Mouse (Mus musculus): ENCODE results near the gene Armh3. TPM values are rescaled to one million over a fixed set of nuclear protein-coding genes. Genes with fewer than 3 reads are reported as not detected.

Gene Armh3
- polyA plus RNA-seq, 1 experiment from 2014 or later, result 15.0 TPM

GRCm38 (mm10) chr19:45988238-45988637 lies 10.1 kb downstream of the Armh3 start:
- Histone ChIP-seq H3K27ac (ENCODE audit: low read depth) (no peak overlapping the region), H3K4me3 (ENCODE audit: low read depth, low read length) (no peak overlapping the region), H3K9ac (ENCODE audit: low read length) (no peak overlapping the region), H3K9me3 (ENCODE audit: control insufficient read depth, low read length) (no peaks in the 10 kb centered on the region), H3K36me3 (ENCODE audit: control insufficient read depth, insufficient read depth, low read length) (peaks cover 8% of the 10 kb centered on the region), H3K27me3 (replicated peaks; ENCODE audit: control insufficient read depth, insufficient read depth, low read length) (no peaks in the 10 kb centered on the region), H3K4me2 (ENCODE audit: low read length) (no peak overlapping the region), H3K4me1 (replicated peaks; ENCODE audit: control insufficient read depth, insufficient read depth, low read length) (no peaks in the 10 kb centered on the region)
- ATAC-seq (replicated peaks; ENCODE audit: low FRiP score, low TSS enrichment, low read depth), result no peak
- no peak for DNase-seq (ENCODE audit: low spot score)
- WGBS, result 96% methylated on average over 3 of the region's 3 CpGs

DNA sequence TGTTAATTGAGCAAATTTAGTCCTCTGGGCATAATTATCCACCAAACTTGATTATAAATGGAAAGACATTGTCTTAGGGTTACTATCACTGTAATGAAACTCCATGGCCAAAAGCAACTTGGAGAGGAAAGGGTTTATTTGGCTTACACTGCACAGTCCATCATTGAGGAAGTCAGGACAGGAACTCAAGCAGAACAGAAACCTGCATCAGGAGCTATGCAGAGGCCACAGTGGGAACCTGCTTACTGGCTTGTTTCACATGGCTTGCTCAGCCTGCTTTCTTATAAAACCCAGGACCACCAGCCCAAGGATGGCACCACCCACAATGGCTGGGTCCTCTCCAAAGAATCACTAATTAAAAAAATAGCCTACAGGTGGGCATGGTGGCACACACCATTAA lies 13.9 kb downstream of the Armh3 start:
- no peak overlapping the region for H3K4me2 ChIP-seq (ENCODE audit: low read length)
- DNase-seq (ENCODE audit: low spot score) (no peak), ATAC-seq (replicated peaks; ENCODE audit: low FRiP score, low TSS enrichment, low read depth) (no peak)
- no peaks in the 10 kb centered on the region for H3K4me1 ChIP-seq (replicated peaks; ENCODE audit: control insufficient read depth, insufficient read depth, low read length)
- peaks cover 12% of the 10 kb centered on the region for H3K36me3 ChIP-seq (ENCODE audit: control insufficient read depth, insufficient read depth, low read length)
- no peaks in the 10 kb centered on the region for H3K27me3 ChIP-seq (replicated peaks; ENCODE audit: control insufficient read depth, insufficient read depth, low read length)
- H3K27ac ChIP-seq (ENCODE audit: low read depth), result no peak overlapping the region
- H3K4me3 ChIP-seq (ENCODE audit: low read depth, low read length), result no peak overlapping the region
- H3K9ac ChIP-seq (ENCODE audit: low read length), result no peak overlapping the region
- no peaks in the 10 kb centered on the region for H3K9me3 ChIP-seq (ENCODE audit: control insufficient read depth, low read length)

- ATAC-seq (replicated peaks; ENCODE audit: low FRiP score, low TSS enrichment, low read depth) (no peak), DNase-seq (ENCODE audit: low spot score) (no peak)
- no peaks in the 10 kb centered on the region for H3K4me1 ChIP-seq (replicated peaks; ENCODE audit: control insufficient read depth, insufficient read depth, low read length)
- WGBS, result 35% methylated on average over 5 of the region's 5 CpGs
- H3K27me3 ChIP-seq (replicated peaks; ENCODE audit: control insufficient read depth, insufficient read depth, low read length), result no peaks in the 10 kb centered on the region
- no peak overlapping the region for H3K4me2 ChIP-seq (ENCODE audit: low read length)
- no peak overlapping the region for H3K27ac ChIP-seq (ENCODE audit: low read depth)
- no peaks in the 10 kb centered on the region for H3K9me3 ChIP-seq (ENCODE audit: control insufficient read depth, low read length)
- H3K36me3 ChIP-seq (ENCODE audit: control insufficient read depth, insufficient read depth, low read length), result peaks cover 37% of the 10 kb centered on the region
- no peak overlapping the region for H3K9ac ChIP-seq (ENCODE audit: low read length)
- H3K4me3 ChIP-seq (ENCODE audit: low read depth, low read length), result no peak overlapping the region
Measured at GRCm38 (mm10) chr19:45960770-45961169, 37.5 kb downstream of the Armh3 start.

DNA sequence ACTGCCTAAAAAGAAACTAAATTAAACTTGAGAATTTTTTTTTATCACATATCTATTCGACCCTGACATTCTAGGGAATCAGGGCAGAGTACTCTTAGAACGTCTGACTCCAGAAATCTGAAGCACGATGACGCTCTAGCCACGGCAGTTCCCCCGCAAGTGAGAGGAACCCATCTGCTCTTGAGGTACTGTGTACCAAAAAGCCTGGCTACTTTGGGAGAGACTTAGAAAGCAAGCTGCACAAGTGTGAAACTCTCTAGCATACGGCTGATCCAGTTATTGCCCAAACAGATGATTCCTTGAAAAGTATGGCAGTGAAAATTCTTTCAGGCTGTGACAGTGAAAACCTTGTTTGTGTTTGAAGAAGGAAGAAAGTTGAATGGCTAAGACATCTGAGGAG lies 41.6 kb downstream of the Armh3 start:
- DNase-seq (ENCODE audit: low spot score), result no peak
- 89% methylated on average over 7 of the region's 7 CpGs for WGBS

GRCm38 (mm10) chr19:45953286-45953685 lies 45.0 kb downstream of the Armh3 start:
- 10% methylated on average over 3 of the region's 3 CpGs for WGBS

More for the DNA sequence above, 41.6 kb downstream of the Armh3 start:
- H3K4me3 ChIP-seq (ENCODE audit: low read depth, low read length), result no peak overlapping the region
- no peaks in the 10 kb centered on the region for H3K9me3 ChIP-seq (ENCODE audit: control insufficient read depth, low read length)
- H3K36me3 ChIP-seq (ENCODE audit: control insufficient read depth, insufficient read depth, low read length), result peaks cover 32% of the 10 kb centered on the region
- H3K4me2 ChIP-seq (ENCODE audit: low read length), result no peak overlapping the region
- no peaks in the 10 kb centered on the region for H3K27me3 ChIP-seq (replicated peaks; ENCODE audit: control insufficient read depth, insufficient read depth, low read length)
- no peak overlapping the region for H3K9ac ChIP-seq (ENCODE audit: low read length)
- H3K27ac ChIP-seq (ENCODE audit: low read depth), result no peak overlapping the region
- ATAC-seq (replicated peaks; ENCODE audit: low FRiP score, low TSS enrichment, low read depth), result no peak
- no peaks in the 10 kb centered on the region for H3K4me1 ChIP-seq (replicated peaks; ENCODE audit: control insufficient read depth, insufficient read depth, low read length)

DNA sequence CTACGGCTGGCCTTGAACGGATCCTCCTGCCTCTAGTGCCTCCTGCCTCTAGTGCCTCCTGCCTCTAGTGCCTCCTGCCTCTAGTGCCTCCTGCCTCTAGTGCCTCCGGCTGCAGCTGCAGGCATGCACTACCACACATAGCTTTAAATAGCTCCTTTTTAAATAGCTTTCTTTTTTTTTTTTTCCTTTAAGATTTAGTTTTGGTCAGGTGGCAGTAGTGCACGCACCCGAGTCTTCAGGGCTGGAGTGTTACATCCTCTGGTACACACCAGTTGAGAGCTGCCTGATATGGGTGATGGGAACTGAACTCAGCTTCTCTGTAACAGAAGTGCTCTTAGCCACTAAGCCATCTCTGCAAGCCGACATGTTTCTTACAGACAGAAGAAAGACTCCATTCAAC lies 49.1 kb downstream of the Armh3 start:
- H3K9ac ChIP-seq (ENCODE audit: low read length), result no peak overlapping the region
- H3K9me3 ChIP-seq (ENCODE audit: control insufficient read depth, low read length), result no peaks in the 10 kb centered on the region
- no peaks in the 10 kb centered on the region for H3K27me3 ChIP-seq (replicated peaks; ENCODE audit: control insufficient read depth, insufficient read depth, low read length)
- WGBS, result 83% methylated on average over 6 of the region's 6 CpGs
- DNase-seq (ENCODE audit: low spot score) (no peak), ATAC-seq (replicated peaks; ENCODE audit: low FRiP score, low TSS enrichment, low read depth) (no peak)
- H3K4me2 ChIP-seq (ENCODE audit: low read length), result no peak overlapping the region
- no peaks in the 10 kb centered on the region for H3K4me1 ChIP-seq (replicated peaks; ENCODE audit: control insufficient read depth, insufficient read depth, low read length)
- no peak overlapping the region for H3K4me3 ChIP-seq (ENCODE audit: low read depth, low read length)
- peaks cover 49% of the 10 kb centered on the region for H3K36me3 ChIP-seq (ENCODE audit: control insufficient read depth, insufficient read depth, low read length)
- H3K27ac ChIP-seq (ENCODE audit: low read depth), result no peak overlapping the region

More at GRCm38 (mm10) chr19:45953286-45953685, 45.0 kb downstream of the Armh3 start:
- ATAC-seq (replicated peaks; ENCODE audit: low FRiP score, low TSS enrichment, low read depth) (no peak), DNase-seq (ENCODE audit: low spot score) (no peak)
- Histone ChIP-seq H3K4me2 (ENCODE audit: low read length) (no peak overlapping the region), H3K4me1 (replicated peaks; ENCODE audit: control insufficient read depth, insufficient read depth, low read length) (no peaks in the 10 kb centered on the region), H3K36me3 (ENCODE audit: control insufficient read depth, insufficient read depth, low read length) (peaks cover 36% of the 10 kb centered on the region), H3K27ac (ENCODE audit: low read depth) (no peak overlapping the region), H3K9me3 (ENCODE audit: control insufficient read depth, low read length) (no peaks in the 10 kb centered on the region), H3K9ac (ENCODE audit: low read length) (no peak overlapping the region), H3K4me3 (ENCODE audit: low read depth, low read length) (no peak overlapping the region), H3K27me3 (replicated peaks; ENCODE audit: control insufficient read depth, insufficient read depth, low read length) (no peaks in the 10 kb centered on the region)

GRCm38 (mm10) chr19:45947764-45948163 lies 50.5 kb downstream of the Armh3 start:
- WGBS, result 81% methylated on average over 2 of the region's 2 CpGs
- no peak overlapping the region for H3K4me3 ChIP-seq (ENCODE audit: low read depth, low read length)
- H3K27me3 ChIP-seq (replicated peaks; ENCODE audit: control insufficient read depth, insufficient read depth, low read length), result no peaks in the 10 kb centered on the region
- no peak for DNase-seq (ENCODE audit: low spot score)
- peaks cover 55% of the 10 kb centered on the region for H3K36me3 ChIP-seq (ENCODE audit: control insufficient read depth, insufficient read depth, low read length)
- no peak for ATAC-seq (replicated peaks; ENCODE audit: low FRiP score, low TSS enrichment, low read depth)
- H3K4me1 ChIP-seq (replicated peaks; ENCODE audit: control insufficient read depth, insufficient read depth, low read length), result no peaks in the 10 kb centered on the region
- no peak overlapping the region for H3K9ac ChIP-seq (ENCODE audit: low read length)
- H3K9me3 ChIP-seq (ENCODE audit: control insufficient read depth, low read length), result no peaks in the 10 kb centered on the region
- no peak overlapping the region for H3K27ac ChIP-seq (ENCODE audit: low read depth)
- no peak overlapping the region for H3K4me2 ChIP-seq (ENCODE audit: low read length)

DNA sequence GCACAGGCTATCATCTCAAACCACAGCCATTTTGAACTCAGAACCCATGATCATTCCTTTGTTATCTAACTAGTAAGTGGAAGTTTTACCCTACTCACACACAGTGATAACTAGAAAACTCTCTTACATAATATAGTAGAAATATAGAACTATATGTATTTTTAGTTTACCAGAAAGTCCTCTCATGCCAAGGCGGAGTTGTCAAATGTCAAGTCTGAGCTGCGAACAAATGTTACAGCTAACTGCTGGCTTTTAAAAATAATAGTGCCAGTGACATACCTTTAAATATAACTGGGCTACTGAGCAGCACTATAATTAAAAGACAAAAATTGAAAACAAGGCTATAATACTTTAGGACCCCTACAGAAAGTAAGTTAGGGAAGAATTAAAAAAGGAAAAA lies 51.0 kb downstream of the Armh3 start:
- Histone ChIP-seq H3K4me3 (ENCODE audit: low read depth, low read length) (no peak overlapping the region), H3K36me3 (ENCODE audit: control insufficient read depth, insufficient read depth, low read length) (peaks cover 53% of the 10 kb centered on the region), H3K4me2 (ENCODE audit: low read length) (no peak overlapping the region), H3K27me3 (replicated peaks; ENCODE audit: control insufficient read depth, insufficient read depth, low read length) (no peaks in the 10 kb centered on the region), H3K4me1 (replicated peaks; ENCODE audit: control insufficient read depth, insufficient read depth, low read length) (no peaks in the 10 kb centered on the region), H3K27ac (ENCODE audit: low read depth) (no peak overlapping the region), H3K9me3 (ENCODE audit: control insufficient read depth, low read length) (no peaks in the 10 kb centered on the region), H3K9ac (ENCODE audit: low read length) (no peak overlapping the region)
- ATAC-seq (replicated peaks; ENCODE audit: low FRiP score, low TSS enrichment, low read depth), result no peak
- DNase-seq (ENCODE audit: low spot score), result no peak
- WGBS, result 95% methylated on average over 2 of the region's 2 CpGs

GRCm38 (mm10) chr19:45946541-45946940 lies 51.7 kb downstream of the Armh3 start:
- WGBS, result 92% methylated on average over 9 of the region's 9 CpGs
- Histone ChIP-seq H3K9ac (ENCODE audit: low read length) (no peak overlapping the region), H3K27me3 (replicated peaks; ENCODE audit: control insufficient read depth, insufficient read depth, low read length) (no peaks in the 10 kb centered on the region), H3K4me3 (ENCODE audit: low read depth, low read length) (no peak overlapping the region), H3K4me2 (ENCODE audit: low read length) (no peak overlapping the region), H3K9me3 (ENCODE audit: control insufficient read depth, low read length) (no peaks in the 10 kb centered on the region), H3K36me3 (ENCODE audit: control insufficient read depth, insufficient read depth, low read length) (peaks cover 48% of the 10 kb centered on the region), H3K4me1 (replicated peaks; ENCODE audit: control insufficient read depth, insufficient read depth, low read length) (no peaks in the 10 kb centered on the region), H3K27ac (ENCODE audit: low read depth) (no peak overlapping the region)
- ATAC-seq (replicated peaks; ENCODE audit: low FRiP score, low TSS enrichment, low read depth) (no peak), DNase-seq (ENCODE audit: low spot score) (no peak)

All from intestine, embryonic 14.5 days (tissue).